Mouse (Mus musculus): ENCODE measurements around the gene Spats2.
"Not testable (repeated sequence)": the region's sequence is repeated elsewhere in the genome, so short reads cannot be mapped to it uniquely, and the experiment has no call there.

The Spats2 gene

DNA sequence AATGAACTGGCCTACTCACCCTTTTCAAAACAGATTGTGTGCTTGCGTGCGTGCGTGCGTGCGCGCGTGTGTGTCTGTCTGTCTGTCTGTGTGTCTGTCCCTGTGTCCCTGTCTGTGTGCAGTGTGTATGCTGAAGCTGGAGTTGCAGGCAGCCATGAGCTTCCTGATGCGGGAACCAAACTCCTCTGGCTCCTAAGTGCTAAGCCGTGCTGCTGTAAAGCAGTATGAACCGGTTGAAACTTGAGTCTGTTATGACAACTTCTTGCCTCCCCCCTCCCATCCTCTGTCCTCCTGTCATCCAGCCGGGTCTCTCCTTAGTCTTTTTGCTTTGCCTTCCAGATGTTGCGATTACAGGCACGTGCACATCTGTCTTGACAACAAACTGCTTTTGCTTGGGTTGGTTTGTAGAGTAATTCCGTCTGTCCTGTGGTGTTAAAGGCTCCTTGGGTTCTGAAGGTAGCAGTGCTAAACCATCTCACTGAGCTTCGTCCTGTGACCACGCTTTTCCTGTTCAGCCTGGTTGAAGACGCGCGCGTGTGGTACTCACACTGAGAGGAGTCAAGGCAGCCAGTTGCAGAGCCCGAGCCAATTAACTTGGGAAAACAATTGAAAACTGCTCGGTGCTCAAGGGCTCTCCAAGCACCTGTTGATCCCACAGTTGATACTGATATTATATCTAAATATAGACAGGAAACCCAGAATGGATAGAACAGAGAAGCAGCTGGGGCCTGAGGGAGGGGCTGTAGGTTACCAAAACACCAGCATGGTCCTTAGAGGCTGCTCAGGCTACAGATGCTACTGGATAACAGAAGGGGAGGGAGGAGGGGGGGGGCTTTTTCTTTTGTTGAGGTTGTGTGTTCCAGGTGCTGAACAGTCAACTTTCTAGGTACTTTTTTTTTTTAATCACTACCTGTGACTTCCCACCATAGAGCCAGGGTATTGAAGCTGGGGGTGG, 4.5 kb downstream of the Spats2 start:
- DNase-seq (ENCODE audit: extremely low read depth, low read depth, low spot score) = no peak

- no peak for DNase-seq (ENCODE audit: extremely low read depth, low read depth, low spot score)
Observed at GRCm38 (mm10) chr15:99138389-99138788, 12.7 kb downstream of the Spats2 start.

- no peak for DNase-seq (ENCODE audit: extremely low read depth, low read depth, low spot score)
Observed at GRCm38 (mm10) chr15:99139669-99140068, 14.0 kb downstream of the Spats2 start.

DNA sequence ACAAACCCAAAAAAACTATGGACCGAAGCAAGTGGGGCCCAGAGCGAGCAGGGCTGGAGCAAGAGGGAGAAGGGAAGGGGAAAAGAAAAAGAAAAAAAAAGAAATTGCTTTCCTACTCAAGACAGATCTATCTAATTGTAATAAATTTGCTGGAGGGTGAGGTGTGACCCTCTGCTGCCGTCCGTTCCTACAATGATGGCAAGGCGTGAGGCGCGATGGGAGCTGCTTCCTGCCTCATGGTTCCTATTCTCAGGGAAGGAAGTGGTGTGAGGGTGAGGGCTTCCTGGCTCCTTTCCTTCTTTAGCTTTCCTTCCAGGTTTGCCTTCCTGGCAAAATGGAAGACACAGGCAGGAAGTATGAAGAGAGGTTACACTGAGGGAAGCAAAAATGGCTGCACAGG, 24.8 kb downstream of the Spats2 start:
- no peak for DNase-seq (ENCODE audit: extremely low read depth, low read depth, low spot score)

DNA sequence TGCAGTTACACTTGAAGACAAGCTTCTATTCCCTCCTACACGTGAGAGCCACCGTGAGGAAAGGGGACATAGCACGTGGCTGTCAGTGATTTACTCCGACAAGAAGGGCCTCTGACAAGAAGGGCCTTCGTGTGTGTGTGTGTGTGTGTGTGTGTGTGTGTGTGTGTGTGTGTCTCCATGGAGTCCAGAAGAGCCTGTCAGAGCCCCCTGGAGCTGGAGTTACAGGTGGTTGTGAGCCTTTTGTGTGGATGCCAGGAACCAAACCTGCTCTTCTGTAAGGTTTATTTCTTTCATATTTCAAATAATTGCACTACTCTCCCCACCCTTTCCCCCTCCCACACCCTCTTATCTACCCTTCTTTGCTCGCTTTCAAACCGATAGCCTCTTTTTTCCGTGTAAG, 25.6 kb downstream of the Spats2 start:
- DNase-seq (ENCODE audit: extremely low read depth, low read depth, low spot score) = no peak

GRCm38 (mm10) chr15:99153466-99153865, 27.8 kb downstream of the Spats2 start:
- DNase-seq (ENCODE audit: extremely low read depth, low read depth, low spot score) = no peak

GRCm38 (mm10) chr15:99154515-99154914, 28.8 kb downstream of the Spats2 start:
- DNase-seq (ENCODE audit: extremely low read depth, low read depth, low spot score) = not testable (repeated sequence)

DNA sequence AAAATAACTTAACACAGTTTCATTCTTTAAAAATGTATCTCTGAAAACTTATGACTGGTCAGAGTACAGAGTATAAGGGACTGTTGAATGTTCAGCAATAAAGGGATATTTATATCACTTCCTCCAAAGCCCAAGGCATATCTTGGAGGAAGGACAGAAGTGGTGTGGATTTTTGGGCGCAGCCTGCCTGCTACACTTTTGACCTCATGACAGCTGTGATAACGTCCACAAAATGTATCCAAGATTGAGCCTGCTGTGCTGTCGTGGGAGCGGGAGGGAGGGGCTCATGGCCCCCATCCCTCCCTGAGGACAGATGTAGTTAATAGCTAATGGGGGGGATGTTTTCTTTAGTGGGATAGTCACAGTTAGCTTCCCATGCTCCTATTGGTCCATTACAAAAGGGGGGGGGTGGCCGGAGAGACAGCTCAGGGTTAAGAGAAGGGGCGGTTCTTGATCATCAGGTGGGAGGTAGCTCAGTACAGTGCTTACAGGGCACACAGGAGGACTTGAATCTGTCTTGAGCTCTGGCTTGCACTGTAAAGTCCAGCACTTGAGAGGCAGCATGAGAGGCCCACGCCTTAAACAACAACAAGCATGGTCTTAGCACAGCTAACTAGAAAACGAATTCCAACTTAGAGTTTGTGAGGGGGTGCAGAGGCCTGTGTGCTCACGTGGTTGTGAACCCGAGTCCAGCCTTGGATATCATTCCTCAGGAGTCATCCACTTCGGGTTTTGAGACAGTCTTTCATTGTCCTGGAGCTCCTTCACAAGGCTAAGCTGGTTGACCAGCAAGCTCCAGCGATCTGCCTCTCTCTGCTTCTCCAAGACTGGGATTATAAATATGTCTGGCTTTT, 38.0 kb downstream of the Spats2 start:
- no peak for DNase-seq (ENCODE audit: extremely low read depth, low read depth, low spot score)

GRCm38 (mm10) chr15:99172131-99172530, 46.4 kb downstream of the Spats2 start:
- no peak for DNase-seq (ENCODE audit: extremely low read depth, low read depth, low spot score)

- no peak for DNase-seq (ENCODE audit: extremely low read depth, low read depth, low spot score)
Observed at GRCm38 (mm10) chr15:99179639-99180038, 53.9 kb downstream of the Spats2 start.

DNA sequence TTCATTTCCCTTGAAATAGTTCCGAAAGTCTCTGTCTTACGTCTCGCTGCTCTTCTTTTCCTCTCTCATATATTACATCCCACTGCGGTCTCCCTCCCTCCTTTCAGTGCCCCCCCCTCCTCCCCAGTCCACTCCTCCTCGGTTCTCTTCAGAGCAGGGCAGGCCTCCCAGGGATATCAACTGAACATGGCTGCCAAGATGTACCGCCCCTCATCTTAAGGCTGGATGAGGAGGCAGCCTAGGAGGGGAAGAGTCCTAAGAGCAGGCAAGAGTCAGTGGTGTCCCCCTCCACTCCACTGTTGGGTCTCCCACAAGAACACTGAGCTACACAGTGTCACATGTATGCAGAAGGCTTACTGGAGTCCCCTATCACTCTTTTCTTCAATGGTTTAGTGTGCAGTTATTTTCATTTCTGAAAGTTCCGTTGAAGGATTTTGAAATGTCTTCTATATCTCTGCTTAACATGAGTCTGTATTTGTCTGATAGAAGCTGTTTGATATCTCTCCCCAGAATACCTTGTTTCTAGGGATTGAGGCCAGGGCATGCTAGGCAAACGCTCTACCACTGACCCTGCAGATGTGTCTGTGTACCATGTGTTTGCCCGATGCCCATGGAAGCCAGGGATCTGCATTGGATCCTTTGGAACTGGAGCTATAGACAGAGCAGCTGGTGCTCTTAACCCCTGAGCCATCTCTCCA, 58.6 kb downstream of the Spats2 start:
- no peak for DNase-seq (ENCODE audit: extremely low read depth, low read depth, low spot score)

GRCm38 (mm10) chr15:99194358-99194757, 68.6 kb downstream of the Spats2 start:
- no peak for DNase-seq (ENCODE audit: extremely low read depth, low read depth, low spot score)

DNA sequence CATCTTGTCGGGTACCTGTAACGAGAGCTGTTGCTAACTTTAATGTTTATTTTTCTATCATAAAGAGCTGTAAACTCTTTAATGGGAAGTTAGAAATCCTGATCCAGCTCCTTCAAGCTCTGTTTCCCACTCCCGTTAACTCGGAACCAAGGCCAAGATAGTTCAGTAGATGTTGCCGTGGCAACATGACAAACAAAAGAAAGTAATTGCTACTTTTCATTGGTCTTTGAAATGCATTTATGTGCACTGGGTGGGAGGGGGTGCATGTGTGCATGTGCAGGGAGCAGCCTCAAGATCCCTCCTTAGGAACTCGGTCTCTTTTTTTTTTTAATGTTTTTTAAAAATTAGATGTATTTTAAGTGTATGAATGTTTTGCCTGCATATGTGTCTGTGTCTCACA, 69.3 kb downstream of the Spats2 start:
- no peak for DNase-seq (ENCODE audit: extremely low read depth, low read depth, low spot score)

GRCm38 (mm10) chr15:99198761-99199160, 73.0 kb downstream of the Spats2 start:
- DNase-seq (ENCODE audit: extremely low read depth, low read depth, low spot score) = no peak

DNA sequence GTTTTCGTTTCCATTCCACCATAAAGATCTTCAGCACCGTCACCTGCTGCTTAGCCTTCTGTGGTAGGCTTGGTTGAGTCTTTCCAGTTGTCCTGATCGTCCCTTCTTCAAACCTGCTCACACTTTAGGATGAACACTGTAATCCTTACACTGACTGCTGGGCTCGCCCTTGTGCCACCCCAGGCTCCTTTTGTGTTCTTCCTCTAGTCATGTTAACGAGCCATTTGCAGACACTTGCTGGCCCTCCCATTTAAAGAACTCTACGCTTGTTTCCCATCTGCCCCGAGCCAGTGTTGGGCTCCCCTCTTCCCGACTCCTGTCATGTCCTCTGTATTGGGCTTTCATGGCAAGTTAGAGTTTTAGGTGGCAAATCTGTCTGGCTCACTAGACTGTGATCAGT, 80.2 kb downstream of the Spats2 start:
- DNase-seq (ENCODE audit: extremely low read depth, low read depth, low spot score) = no peak

GRCm38 (mm10) chr15:99213183-99213582, 87.5 kb downstream of the Spats2 start:
- no peak for DNase-seq (ENCODE audit: extremely low read depth, low read depth, low spot score)

DNA sequence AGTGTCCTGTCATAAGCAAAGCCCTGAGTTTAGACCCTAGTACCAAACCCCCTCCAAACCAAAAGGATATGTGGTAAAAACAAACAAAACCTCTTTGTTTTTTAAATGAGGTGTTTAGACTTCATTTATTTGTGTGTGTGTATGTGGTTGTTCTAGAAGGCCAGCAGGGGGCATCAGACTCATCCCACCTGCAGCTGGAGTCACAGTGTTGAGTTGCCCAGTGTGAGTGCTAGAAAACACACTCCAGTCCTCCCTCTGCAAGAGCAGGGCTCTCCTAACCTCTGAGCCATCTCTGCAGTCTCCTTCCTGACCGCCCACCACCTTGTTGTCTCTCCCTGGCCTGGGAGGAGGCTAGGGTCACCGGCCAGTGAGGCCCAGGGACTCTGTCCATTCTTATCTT, 89.2 kb downstream of the Spats2 start:
- DNase-seq (ENCODE audit: extremely low read depth, low read depth, low spot score) = no peak

DNA sequence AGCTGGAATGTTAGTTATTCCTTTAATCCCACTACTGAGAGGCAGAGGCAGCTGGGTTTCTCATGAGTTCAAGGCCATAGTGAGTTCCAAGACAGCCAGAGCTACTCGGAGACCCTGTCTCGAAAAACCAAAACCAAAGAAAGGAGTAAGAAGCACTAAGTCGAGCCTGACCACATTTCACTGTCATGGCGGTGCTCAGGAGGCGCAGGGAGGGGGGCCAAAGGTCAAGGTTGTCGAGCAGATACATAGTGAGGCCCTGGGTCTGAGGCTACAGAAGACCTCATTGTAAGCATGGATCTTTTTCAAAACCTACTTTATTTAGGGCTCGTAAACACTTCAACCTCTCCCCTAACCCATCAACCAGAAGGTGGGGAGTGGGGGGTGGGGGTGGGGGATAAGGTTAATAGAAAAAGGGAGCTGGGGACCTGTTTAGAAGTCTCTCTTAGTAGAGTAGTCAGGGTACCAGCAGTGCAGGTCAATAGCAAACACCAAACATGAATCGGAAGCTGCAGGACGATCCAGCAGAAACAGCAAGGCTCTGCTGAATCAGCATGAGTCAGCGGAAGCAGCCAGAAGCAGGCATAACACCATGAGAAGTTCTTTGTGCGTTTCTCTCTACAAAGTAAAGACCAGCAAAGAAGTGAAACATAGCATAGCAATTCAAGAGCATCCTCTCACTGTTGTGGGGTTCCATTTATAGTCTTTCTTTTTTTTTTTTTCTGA, 90.2 kb downstream of the Spats2 start:
- DNase-seq (ENCODE audit: extremely low read depth, low read depth, low spot score) = no peak

DNA sequence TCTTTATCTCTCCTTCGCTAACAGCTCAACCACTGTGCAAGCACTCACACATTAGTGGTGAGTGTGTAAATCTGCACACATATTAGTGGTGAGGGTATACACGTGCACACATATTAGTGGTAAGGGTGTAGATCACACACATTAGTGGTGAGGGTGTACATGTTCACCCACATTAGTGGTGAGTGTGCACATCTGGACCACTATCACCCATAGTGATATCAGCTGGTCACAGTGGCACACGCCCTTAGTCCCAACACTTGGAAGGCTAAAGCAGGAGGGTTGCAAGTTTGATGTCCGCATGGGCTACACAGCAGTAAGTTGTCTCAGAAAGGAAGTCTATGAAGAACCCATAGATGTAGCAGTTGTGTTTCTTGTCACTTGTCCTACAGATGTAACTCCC, 91.9 kb downstream of the Spats2 start:
- no peak for DNase-seq (ENCODE audit: extremely low read depth, low read depth, low spot score)

DNA sequence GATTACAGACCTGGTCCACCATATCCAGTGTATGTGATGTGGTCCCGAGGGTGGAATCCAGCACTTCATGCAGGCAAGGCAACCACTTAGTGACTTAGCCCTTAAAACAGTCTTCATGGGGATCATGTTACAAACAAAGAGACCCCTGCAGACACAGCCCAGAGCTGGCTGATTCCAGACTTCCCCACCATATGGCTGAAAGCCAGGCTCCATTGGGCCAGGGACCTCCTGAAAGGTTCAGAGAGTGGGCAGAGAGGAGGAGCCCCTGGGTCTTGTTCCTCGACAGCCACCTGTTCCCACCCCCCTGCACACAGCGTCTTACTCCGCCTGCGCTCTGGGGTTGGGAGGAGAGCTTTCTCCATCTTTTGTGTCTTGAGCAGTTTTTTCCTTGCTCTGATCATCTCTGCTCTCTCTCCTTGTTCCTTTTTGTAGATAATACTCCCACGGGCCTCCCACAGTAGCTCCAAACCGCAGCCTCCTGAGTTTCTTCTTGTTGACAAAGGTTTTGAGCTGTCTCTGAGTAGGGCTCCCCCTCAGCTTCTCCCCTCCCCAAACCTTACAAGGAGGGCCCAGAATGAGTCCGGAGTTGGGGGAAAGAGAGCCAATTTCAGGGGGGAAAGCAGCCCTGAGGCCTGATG, 95.7 kb downstream of the Spats2 start:
- DNase-seq (ENCODE audit: extremely low read depth, low read depth, low spot score) = no peak

All from fat pad, adult 2 months (tissue).